Mouse (Mus musculus) heart, postnatal 0 days (tissue): Measurements from ENCODE around the gene Erbin. TPM values are rescaled to one million over a fixed set of nuclear protein-coding genes. Genes with fewer than 3 reads are reported as not detected.

Experiments used
- ATAC-seq: fragments of 200-750 bp; cut with Nextera tagmentation; 2 replicates; pipeline ENCODE4 v1.8.0; 2017; ENCODE audit warnings: low read depth, moderate number of reproducible peaks, moderate library complexity; ENCODE audit not compliant: insufficient read depth
- DNase-seq: peaks from one replicate; pipeline ENCODE4 v3.0.0-alpha.2; 2016; ENCODE audit warnings: low spot score
- H3K27ac ChIP-seq: fragments of 300-500 bp; sonication (generic); 2 replicates; pipeline ENCODE4 v1.5.1; 2014; ENCODE audit warnings: low read depth, mild to moderate bottlenecking
- H3K27me3 ChIP-seq: fragments of 300-500 bp; sonication (generic); 2 replicates; pipeline ENCODE4 v1.6.1; 2014; ENCODE audit warnings: low read length, mixed read lengths; ENCODE audit not compliant: control insufficient read depth, insufficient read depth
- H3K36me3 ChIP-seq: fragments of 300-500 bp; sonication (generic); replicated peaks from 2 replicates; pipeline ENCODE4 v1.6.1; 2014; ENCODE audit warnings: low read length, mixed read lengths; ENCODE audit not compliant: control insufficient read depth, insufficient read depth
- H3K4me1 ChIP-seq: fragments of 300-500 bp; sonication (generic); 2 replicates; pipeline ENCODE4 v1.6.1; 2014; ENCODE audit warnings: antibody characterized with exemption; ENCODE audit not compliant: control insufficient read depth, insufficient read depth
- H3K4me2 ChIP-seq: fragments of 300-500 bp; sonication (generic); 2 replicates; pipeline ENCODE4 v1.6.1; 2014; ENCODE audit warnings: low read depth, mild to moderate bottlenecking, low read length, moderate library complexity
- H3K4me3 ChIP-seq: fragments of 300-500 bp; sonication (generic); 2 replicates; pipeline ENCODE4 v1.5.1; 2014; ENCODE audit warnings: low read depth, low read length
- H3K9ac ChIP-seq: fragments of 300-500 bp; sonication (generic); replicated peaks from 2 replicates; pipeline ENCODE4 v1.6.1; 2014; ENCODE audit warnings: low read depth, low read length, mixed read lengths
- H3K9me3 ChIP-seq: fragments of 300-500 bp; sonication (generic); replicated peaks from 2 replicates; pipeline ENCODE4 v1.6.1; 2016; ENCODE audit warnings: low read length; ENCODE audit not compliant: control insufficient read depth
- CTCF ChIP-seq: IDR thresholded peaks from 2 replicates; pipeline ENCODE4 v1.5.1; 2016; ENCODE audit warnings: antibody characterized with exemption, control low read depth, low read depth
- EP300 ChIP-seq: IDR thresholded peaks from 2 replicates; pipeline ENCODE4 v1.6.1; 2016; ENCODE audit warnings: antibody characterized with exemption, low read depth
- WGBS: fragments of 180-500 bp; shearing (Covaris S2); extraction: QIAGEN DNeasy Blood & Tissue Kit; methylation state at CpG from one replicate; pipeline ENCODE4 v1.1.7; 2014; 5-methylcytosine and 5-hydroxymethylcytosine counted together
- polyA plus RNA-seq: library from polyadenylated mRNA; unstranded; fragments of >200 nt; fragmentation: Nextera tagmentation; extraction: Ambion mirVana; gene quantifications from 2 replicates; pipeline ENCODE4 v1.2.1, GENCODE M21; 2015
- total RNA-seq: library from RNA; depleted of rRNA; stranded (reverse); fragments of >200 nt; gene quantifications from 2 replicates; pipeline ENCODE4 v1.2.3, GENCODE M21; 2014; ENCODE audit warnings: low replicate concordance

Erbin gene
- total and polyA plus RNA-seq, 2 experiments from 2014 or later: 10.9 to 30.2 TPM

DNA sequence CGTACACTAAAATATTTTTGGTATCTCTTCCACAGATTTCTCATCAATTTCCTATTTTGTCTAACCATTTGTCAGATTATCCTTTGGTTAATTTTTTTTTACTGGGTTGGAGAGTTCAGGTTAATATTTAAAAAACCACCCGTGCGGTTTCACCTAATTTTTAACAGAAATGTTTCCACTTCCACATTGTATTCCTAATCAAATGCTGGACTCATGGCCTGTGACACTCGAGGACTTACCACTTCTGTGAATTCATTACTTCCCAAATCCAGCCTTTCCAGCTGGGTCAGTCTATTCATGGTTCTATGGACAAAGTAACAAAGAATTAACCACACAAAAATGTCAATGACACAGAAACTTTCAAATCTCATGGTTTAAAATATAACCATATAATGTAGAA is 58.3 kb downstream of the Erbin start:
- H3K4me3 ChIP-seq: no peak overlapping the region
- 84% methylated on average over 4 of the region's 4 CpGs for WGBS
- no peaks in the 10 kb centered on the region for H3K4me1 ChIP-seq
- no peak for TF ChIP-seq CTCF
- TF ChIP-seq EP300: no peak
- ATAC-seq: no peak
- H3K9ac ChIP-seq: no peak overlapping the region
- no peaks in the 10 kb centered on the region for H3K27me3 ChIP-seq
- H3K27ac ChIP-seq: no peak overlapping the region
- no peak for DNase-seq
- H3K9me3 ChIP-seq: no peaks in the 10 kb centered on the region
- peaks cover 32% of the 10 kb centered on the region for H3K36me3 ChIP-seq
- H3K4me2 ChIP-seq: no peak overlapping the region

GRCm38 (mm10) chr13:103859041-103859440 is 61.3 kb downstream of the Erbin start:
- 52% methylated on average over 2 of the region's 2 CpGs for whole genome bisulfite sequencing
- Histone ChIP-seq H3K36me3 (peaks cover 36% of the 10 kb centered on the region), H3K9ac (no peak overlapping the region), H3K9me3 (no peaks in the 10 kb centered on the region), H3K27me3 (no peaks in the 10 kb centered on the region), H3K4me2 (no peak overlapping the region), H3K4me3 (no peak overlapping the region), H3K4me1 (no peaks in the 10 kb centered on the region), H3K27ac (no peak overlapping the region)
- no peak for ATAC-seq
- no peak for DNase-seq
- no peak for TF ChIP-seq CTCF
- no peak for TF ChIP-seq EP300

DNA sequence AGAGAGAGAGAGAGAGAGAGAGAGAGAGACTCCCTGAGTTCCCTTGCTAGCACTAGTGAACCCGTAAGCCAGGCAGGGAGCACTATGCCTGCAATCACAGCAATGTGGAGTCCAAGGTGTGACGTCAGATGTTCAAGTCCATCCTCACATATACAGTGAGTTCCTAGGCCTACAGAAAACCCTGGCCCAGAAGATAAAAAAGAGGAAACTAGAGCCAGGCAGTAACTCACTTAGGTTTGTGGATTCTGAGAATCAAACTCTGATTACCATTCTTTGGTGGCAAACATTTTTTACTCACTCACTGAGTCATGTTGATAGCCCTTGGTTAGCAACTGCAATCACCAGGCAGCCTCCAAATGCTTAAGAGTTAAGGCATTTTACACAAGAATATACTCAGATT is 72.7 kb downstream of the Erbin start:
- Histone ChIP-seq H3K27me3 (no peaks in the 10 kb centered on the region), H3K9ac (no peak overlapping the region), H3K27ac (no peak overlapping the region), H3K36me3 (peaks cover 44% of the 10 kb centered on the region), H3K4me3 (no peak overlapping the region), H3K9me3 (no peaks in the 10 kb centered on the region), H3K4me2 (no peak overlapping the region), H3K4me1 (no peaks in the 10 kb centered on the region)
- no peak for TF ChIP-seq EP300
- no peak for TF ChIP-seq CTCF
- no peak for ATAC-seq
- WGBS: 100% methylated on average over 2 of the region's 2 CpGs
- no peak for DNase-seq

GRCm38 (mm10) chr13:103841287-103842201 is 78.8 kb downstream of the Erbin start:
- 0 out of 2 replicates have a peak, but pooled peaks cover 13% of the 10 kb centered on the region for H3K4me1 ChIP-seq
- H3K27me3 ChIP-seq: no peaks in the 10 kb centered on the region
- TF ChIP-seq EP300 (0 out of 2 replicates have a peak, but pooled peaks have one; percentile 21), CTCF (no peak)
- H3K4me3 ChIP-seq: no peak overlapping the region
- peaks cover 56% of the 10 kb centered on the region for H3K36me3 ChIP-seq
- H3K9me3 ChIP-seq: no peaks in the 10 kb centered on the region
- no peak overlapping the region for H3K9ac ChIP-seq
- peak; percentile 78 for DNase-seq
- H3K4me2 ChIP-seq: no peak overlapping the region
- WGBS: 46% methylated on average over 5 of the region's 5 CpGs
- ATAC-seq: peak; percentile 77; the same call in 1 of the 2 replicates
- H3K27ac ChIP-seq: peak overlapping the region; percentile 81

GRCm38 (mm10) chr13:103838619-103839018 is 81.7 kb downstream of the Erbin start:
- TF ChIP-seq CTCF (no peak), EP300 (no peak)
- H3K9ac ChIP-seq: no peak overlapping the region
- no peak overlapping the region for H3K4me3 ChIP-seq
- 0 out of 2 replicates have a peak, but pooled peaks cover 13% of the 10 kb centered on the region for H3K4me1 ChIP-seq
- no peaks in the 10 kb centered on the region for H3K9me3 ChIP-seq
- no peak overlapping the region for H3K4me2 ChIP-seq
- H3K36me3 ChIP-seq: peaks cover 52% of the 10 kb centered on the region
- WGBS: 75% methylated on average over 2 of the region's 2 CpGs
- DNase-seq: no peak
- no peak for ATAC-seq
- H3K27me3 ChIP-seq: no peaks in the 10 kb centered on the region
- H3K27ac ChIP-seq: no peak overlapping the region
